Mouse (Mus musculus): ENCODE results near the gene Tinagl1.

The Tinagl1 gene

DNA sequence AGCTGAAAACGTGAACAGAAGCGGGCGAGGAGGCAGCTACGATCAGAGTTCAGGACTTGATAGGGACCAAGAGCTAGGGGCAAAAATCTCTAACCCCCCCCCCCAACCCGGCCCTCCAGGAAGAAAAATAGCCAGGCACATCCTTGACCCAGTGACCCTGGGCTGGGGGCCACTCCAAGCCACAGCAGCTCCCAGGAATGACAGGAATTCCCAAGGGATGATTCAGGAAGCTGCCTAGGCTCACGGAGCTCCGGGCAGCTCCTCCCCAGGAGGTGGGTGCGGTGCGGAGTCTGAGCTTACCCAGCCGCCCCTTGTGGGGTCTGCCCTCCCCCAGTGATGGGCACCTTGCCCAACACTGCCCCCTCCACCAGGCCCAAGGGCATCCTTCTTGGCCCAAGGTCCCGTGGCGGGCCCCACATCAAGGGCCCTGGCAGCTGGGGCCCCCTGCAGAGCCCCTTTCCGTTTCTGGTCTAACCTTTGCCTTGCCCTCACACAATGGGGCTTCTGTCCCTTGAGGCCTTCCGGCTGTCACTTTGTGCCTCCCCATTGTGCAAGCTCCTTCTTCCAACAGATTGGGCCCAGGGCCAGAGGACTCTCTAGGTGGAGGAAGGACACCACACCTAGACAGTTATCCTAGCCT lies at the start of gene Tinagl1:
Gene Tinagl1 (minus strand): TSS at position 51 of the 640 bp plus-strand sequence.
- in situ Hi-C loops (cut with MboI, MseI), result no loop called here

DNA sequence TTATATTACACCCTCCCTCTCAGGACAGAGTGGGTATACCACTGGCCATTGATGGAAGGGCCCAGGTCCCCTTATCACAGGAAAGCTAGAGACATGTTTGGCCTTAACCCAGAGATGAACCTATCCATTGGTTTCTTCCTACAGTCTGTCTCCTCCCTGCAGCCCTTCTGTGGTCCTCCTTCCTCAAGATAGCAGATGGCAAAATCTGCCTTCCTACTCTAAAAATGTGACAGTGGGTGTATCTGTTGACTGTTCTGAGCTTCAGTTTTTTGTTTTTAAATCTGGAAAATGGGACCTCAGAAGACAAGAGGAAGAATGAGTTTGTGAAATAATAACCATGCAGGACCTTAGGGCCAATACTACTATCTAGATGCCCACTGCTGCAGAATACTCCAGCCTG lies 49.1 kb upstream of the Tinagl1 start:
- in situ Hi-C loops (cut with MboI, MseI), result no loop called here

DNA sequence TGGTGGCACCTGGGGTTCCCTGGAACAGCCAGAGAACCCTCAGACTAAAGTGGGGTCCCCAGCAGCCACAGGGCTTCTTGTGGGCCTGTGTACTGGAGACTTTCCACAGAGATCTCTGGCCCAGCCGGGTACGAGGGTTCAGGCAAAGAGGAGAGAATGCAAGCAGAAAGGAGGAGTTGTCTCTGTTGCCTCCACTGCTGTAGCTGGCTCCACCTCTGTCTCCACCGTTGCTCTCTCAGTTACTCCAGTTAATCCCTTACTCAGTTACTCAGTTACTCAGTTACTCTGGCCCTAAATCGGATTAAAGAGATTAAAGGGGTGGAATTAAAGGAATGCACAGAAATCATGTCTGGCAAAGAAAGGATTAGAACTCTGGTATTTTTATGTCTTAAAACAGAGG lies 47.3 kb upstream of the Tinagl1 start, which contains the start of gene Gm853:
Gene Gm853 (minus strand): TSS at position 223 of the 400 bp plus-strand sequence.
- in situ Hi-C loops (cut with MboI, MseI), result no loop called here

DNA sequence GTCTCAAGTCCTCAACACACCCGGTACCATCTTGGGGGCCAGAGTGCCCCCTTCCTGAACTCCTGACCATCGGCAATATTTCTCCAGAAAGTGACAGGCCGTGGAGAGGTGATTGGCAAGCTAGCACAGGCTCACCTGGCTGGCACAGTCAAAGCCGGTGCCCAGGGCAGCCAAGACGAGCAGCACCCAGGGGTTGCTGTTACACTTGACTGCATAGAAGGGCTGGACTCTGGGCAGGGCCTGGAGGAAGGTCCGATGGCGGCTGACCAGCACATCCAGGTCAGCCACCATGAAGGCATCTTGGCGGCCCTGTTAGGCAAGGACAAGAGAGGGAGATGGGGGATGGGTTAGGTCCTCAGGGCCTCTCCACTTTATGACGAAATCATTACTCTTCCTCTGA lies 45.3 kb upstream of the Tinagl1 start:
- in situ Hi-C loops (cut with MboI, MseI), result no loop called here

DNA sequence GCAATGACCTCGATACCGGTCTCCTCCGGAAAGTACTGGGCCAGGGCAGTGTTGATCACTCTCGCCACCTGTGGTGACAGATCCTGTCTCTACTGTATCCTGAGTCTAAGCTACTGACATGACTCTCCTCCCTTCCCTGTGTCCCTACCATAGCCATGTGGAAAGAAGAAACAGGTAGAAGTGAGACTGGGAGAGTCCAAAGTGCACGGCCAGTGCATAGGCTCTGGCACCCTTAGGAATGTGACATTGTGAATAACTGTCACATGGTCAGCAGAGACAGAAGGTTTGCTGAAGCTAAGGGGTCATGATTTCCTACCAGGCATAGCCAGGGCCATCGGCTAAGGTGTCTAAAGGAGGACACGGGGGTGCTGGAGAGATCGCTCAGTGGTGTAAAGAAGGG lies 40.5 kb upstream of the Tinagl1 start:
- in situ Hi-C loops (cut with MboI, MseI), result no loop called here

DNA sequence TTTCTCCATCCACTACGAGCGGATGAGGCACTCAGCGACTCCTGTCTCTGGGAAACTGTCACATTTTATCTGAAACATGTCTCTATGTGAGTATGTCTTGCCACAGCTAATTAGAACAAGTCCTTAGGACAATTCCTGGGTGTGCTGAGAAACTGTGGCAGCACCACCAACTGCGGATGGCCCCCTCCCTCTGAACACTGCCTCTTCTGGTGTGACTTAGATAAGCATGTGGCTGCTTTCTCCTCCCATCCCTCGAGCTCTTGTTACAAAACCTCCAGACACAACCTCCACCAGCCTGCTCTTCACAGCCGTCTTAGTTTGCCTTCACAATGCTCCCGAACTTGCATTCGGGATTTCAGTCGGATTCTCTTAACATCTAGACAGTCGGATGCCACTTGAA lies 38.9 kb upstream of the Tinagl1 start:
- in situ Hi-C loops (cut with MboI, MseI), result no loop called here

DNA sequence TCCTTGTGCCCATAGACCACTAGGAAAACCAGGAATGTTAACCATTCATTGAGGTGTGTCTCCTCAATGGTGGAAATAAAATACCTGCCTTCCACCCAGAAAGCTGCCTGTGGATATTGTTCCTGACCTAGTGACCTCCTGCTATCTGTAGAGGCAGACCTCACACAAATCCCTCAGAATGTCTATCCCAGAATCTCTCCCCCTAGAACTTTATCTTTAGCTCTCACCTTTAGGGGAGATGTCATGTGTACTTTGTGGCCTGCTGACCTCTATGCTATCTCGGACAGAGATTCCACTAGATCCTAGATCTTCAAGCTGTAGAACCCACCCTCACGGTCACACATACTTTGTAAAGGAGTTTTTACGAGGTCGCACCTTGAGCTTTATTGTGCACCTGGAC lies 38.3 kb upstream of the Tinagl1 start:
- in situ Hi-C loops (cut with MboI, MseI), result no loop called here

DNA sequence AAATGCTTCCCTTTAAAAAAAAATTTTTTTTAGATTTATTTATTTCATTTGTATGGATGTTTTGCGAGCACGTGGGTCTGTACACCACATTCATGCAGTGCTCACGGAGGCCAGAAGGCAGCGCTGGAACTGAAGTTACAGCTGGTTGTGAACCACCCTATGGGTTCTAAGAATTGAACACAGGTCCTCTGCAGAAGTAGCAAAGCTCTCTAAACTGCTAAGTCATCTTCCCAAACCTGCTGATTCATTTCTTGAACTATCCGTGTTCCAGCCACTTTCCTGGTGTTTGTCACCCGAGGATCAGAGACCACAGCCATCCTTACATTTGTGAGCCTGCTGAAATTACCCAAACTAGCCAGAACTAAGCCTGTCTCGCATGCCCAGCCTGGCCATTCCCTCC lies 37.5 kb upstream of the Tinagl1 start:
- in situ Hi-C loops (cut with MboI, MseI), result no loop called here

DNA sequence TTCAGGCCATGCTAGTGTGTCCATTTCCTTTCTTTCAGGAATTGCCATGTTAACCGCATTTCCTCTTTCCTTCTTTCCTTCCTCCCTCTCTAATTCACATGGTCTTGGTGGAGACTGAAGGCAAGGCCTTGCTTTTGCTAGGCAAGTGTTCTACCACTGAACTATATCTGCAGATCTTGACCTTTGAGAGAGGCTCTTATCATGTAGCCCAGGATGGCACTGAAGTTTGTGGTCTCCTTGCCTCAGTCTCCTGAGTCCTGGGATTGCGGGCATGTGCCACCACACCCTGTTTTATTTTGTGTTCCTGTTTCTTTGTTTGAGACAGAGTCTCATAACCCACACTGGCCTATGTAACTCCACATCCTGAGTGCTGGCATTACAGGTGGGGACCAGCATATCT lies 36.9 kb upstream of the Tinagl1 start:
- in situ Hi-C loops (cut with MboI, MseI), result no loop called here

DNA sequence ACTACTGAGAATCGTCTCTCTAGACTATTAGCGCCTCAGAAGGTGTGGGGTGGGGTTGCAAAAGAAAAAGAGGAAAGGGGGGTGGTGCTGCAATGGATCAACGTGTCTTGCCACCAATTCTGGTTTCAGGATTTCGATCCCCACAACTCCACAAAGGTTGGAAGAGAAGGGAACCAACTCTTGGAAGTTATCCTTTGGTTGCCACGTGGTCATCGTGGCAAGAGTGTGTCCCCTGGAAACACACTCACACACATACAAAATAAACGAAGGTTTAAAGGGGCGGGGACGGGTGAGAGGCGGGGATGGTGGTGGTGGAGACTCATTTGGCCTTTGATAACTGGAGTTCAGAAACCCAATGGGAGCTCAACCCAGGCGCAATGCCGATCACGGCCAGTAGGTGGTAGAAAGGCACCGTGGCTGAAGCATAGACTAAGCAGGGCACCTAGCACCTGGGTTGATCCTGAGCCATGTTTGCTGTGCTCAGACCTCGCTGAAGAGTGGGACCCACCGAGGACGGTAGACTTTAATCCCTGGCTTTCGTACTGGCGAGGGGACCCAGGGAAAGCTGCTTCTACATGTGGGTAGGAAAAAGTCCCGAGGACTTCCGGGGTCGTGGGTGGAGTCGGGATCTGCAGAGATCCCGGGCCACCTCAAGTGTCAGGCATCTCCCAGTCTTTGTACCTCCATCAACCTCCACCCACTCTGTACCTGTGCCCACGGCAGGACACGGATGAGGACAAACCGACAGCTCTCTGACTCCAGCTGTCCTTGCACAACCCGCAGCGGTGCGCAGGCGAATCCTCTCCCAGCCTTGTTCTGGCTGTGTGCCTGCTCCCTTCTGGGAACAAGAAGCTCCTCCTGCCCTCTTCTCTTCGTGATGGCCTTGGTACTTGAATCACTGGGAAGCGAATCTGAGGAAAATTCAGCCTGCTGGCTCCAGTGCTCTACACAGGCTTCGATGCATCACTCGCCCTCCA lies 24.1 kb upstream of the Tinagl1 start:
- in situ Hi-C loops (cut with MboI, MseI), result no loop called here

DNA sequence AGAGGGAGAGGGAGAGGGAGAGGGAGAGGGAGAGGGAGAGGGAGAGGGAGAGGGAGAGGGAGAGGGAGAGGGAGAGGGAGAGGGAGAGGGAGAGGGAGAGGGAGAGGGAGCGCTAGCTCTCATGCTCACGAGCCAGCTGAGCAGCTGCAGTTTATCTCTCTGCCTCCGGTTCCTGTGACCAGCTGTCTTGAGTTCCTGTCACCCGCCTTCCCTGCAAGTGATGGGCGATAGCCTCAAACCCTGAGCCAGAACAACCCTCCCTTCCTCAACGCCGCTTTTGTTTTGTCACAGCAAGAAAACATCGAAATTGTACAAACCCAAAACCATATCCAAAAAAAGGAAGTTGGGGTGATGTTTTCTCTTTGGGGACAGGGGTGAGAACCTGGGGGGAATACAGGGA lies 21.6 kb upstream of the Tinagl1 start:
- in situ Hi-C loops (cut with MboI, MseI), result no loop called here

DNA sequence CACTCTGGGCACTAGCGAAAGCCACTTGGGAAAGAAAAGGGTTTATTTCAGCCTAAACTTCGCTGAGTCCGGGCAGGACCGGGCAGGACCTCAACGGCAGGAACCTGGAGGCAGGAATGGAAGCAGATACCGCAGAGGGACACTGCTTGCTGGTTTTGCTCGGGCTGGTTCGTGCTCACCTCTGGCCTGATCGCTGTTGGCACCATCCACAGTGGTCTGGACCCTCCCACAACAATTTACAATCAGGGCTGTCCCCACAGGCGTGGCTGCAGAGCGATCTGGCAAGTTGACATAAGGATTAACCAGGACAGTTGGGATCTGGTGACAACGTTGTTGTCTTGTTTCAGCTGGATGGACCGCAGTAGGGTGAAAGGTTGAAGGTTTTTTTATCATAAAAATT lies 21.0 kb upstream of the Tinagl1 start:
- in situ Hi-C loops (cut with MboI, MseI), result no loop called here

DNA sequence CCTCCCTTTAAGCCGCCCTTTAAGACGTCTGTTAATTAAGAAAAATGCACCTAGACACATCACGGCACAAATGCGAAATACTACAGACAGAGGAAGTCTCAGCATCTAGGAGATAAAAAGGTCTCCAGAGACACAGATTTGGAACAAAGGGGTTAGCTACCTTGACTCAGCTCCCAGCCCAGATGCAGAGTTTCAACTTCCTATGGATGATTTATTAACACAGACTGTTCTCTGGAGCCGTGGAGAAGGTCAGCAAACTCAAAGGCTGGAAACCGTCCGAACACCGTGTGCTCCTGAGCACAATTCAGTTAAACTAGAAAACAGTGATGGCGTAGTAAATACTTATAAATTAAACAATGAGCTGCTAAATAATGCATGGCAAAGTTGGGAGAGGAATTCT lies 17.3 kb upstream of the Tinagl1 start:
- in situ Hi-C loops (cut with MboI, MseI), result no loop called here

DNA sequence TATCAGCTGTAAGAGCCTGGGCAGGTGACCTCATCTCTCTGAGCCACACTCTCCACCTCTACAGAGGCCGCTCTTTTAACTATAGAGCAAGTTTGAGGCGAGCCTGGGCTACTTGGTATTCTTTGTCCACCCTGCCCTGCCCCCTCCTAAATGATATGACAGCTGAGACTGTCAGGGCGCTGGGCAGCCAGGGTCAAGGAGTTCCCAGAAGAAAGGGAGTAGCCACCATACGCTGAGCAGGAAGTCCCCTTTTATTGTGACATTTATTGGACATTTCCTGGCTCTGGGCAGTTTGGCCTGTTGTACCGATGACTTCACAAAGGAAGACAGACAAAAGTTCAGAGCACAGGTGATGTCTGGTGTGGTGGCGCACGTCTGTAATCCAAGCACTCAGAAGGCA lies 14.7 kb upstream of the Tinagl1 start:
- in situ Hi-C loops (cut with MboI, MseI), result no loop called here

DNA sequence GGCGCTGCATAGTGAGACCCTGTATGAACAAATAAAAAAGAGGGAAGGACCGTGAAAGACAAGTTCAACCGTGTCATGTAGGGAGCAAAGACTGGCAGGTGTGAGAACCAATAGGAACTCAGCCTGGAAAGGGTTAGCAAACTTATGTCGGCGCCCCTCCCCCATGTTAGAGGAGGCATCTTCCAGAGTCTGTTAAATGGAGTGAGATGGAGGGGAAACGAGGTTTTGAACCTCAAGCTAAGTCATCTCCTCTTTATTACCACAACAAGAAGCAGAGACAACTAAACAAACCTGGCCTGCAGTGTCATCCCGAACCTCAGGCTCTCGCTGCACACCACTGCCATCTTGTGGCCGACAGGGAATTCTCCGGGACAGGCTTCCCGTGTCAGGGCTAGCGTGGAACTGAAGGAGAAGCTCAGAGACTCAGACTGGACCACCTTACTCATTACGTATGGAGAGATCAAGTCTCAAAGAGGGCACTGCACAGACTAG lies 13.9 kb upstream of the Tinagl1 start:
- in situ Hi-C loops (cut with MboI, MseI), result no loop called here

DNA sequence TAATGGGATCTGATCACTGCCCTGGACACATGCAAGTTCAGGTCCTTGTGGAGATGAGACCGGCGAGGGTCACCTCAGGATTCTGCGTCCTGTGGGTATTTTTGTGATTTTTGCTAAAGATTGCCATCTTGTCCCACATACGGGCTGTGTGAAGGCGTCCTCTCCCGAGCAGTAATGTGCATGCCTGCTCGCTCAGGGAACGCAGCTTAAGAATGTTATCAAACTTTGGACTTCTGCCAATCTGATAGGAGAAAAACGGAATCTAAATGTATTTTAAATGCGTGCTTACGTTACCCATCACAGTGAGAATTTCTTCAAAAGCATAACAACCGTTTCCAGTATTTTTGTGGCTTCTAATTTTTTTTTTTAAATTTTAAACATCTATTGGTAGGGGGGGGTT lies 12.0 kb upstream of the Tinagl1 start:
- in situ Hi-C loops (cut with MboI, MseI), result no loop called here

DNA sequence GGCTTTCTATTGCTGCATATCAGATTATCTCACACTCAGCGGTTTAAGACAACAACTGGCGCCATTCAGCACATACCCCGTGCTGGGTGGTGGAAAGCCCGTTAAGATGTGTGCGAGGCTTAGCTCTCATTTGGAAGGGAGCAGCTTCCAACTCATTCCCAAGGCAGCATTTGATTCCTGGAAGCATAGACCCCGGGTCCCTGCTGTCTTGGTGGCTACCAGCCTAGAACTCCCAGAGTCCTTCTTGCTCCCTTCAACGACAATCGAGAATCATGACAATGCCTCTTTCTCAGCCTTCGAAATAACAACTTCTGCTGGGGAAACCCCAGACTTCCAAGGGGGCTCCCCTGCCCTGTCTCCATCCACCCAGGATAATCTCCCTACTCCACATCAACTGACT lies 11.5 kb upstream of the Tinagl1 start:
- in situ Hi-C loops (cut with MboI, MseI), result no loop called here

DNA sequence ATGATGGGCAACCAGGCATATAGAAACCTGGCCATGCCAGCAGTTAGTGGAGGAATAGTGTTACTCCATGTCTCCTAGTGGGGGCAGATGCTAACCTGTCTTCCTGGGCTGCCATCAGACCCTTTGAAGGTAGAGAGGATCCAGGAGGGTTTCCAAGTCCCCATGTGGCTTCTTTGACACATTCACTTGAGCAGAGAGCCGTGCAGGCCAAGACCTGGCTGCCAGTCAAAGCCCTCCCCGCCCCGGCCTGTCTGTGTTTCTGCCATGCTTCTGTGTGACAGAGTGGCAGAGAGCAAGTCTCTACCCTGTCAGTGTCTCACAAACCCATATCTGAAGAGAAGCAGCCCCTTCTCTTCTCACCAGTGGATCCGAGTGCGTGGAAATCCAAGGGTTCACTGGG lies 9.0 kb upstream of the Tinagl1 start:
- in situ Hi-C loops (cut with MboI, MseI), result no loop called here

DNA sequence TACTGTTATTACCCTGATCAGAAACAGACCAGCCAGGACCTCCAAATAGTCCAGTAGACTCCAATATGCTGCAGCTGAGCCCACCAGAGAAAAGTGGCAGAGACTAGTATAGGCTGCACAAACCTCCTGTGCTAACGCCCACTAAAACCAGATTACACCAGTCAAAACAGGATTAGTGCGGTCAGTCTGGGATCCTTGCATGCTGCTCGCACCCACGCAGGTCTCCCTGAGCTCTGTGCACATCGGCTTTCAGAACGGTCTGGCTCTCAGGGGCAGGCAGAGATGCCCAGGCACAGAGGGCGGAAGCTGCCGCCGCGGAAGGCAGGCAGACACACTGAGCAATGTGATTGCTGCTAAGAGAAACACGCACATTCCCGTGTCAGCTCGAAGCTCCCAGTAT lies 8.1 kb upstream of the Tinagl1 start:
- in situ Hi-C loops (cut with MboI, MseI), result no loop called here

DNA sequence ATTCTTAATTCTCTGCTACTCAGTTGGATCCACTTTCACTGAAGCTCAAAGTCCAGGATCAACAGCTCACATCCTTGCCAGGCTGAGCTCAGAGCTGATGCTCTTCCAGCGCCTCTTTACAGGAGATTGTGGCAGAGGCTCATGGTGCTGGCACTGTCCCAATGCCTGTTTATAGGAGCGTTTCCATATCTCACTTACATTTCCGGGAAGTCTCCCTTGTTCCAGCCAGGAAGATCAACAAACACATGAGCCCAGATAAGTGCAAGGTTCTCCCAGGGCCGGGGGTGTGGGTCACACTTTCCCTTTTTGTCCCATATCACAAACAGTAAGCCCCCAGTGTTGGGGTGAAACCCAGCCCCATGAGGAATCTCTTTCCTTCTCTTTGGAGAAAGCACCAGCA lies 7.0 kb upstream of the Tinagl1 start:
- in situ Hi-C loops (cut with MboI, MseI), result no loop called here

DNA sequence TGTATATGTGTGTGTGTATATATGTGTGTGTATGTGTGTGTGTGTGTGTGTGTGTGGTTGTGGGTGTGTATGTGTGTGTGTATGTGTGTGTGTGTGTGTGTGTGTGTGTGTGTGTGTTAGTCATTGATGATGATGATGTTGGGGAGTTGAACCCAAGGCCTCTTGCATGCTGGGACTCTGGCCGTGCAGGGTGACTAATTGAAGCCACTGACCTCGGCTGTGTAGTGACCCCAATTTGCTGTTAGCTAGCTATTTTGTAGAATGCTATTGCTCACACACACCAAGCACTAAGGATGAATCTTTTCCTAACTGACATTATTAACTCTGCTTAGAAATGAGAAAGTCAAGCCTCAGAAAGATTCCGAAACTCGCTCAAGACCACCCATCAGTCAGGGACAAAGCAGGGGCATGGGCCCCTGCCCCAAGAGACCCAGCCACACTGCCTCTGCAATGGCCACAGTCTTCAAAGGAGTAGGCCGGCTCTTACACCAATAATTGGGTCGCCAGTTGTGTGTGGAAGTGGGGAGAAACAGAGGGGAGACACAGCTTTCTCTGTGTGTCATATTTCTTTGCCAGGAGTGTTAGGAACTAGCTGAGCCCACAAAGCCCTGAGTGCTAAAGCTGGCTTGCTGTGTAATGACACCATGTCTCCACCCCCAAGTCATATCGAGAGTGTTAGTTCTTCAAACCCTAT lies 6.1 kb upstream of the Tinagl1 start:
- in situ Hi-C loops (cut with MboI, MseI), result no loop called here

DNA sequence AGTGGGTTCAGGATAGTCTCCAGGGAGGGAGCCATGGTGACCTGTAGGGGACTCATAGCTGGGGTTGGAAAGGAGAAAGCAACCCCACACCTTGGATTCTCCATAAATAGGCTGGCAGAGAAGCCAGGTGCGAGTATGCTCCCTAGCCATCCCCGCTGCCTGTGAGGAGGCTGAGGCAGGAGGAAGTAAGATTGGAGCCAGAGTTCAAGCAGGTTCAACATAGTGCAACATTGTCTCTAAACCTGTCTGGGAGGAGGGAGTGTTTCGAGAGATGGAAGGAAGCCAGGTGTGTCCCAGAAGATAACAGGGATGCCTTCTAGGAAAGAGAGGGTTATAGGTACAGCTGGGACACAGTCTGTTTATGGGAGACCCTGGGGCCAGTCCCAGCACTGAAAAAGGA lies 5.0 kb upstream of the Tinagl1 start:
- in situ Hi-C loops (cut with MboI, MseI), result no loop called here

Data from T-helper 17 cell (primary cell).